Mouse (Mus musculus) MEL (cell line): ENCODE results near the gene Ss18l2.

Source experiments
- CTCF ChIP-seq, 3 experiments: IDR thresholded peaks in 2 of 3; conservative IDR thresholded peaks in 1 of 3; 2 replicates each; pipeline ENCODE4 v1.5.1; 2011 to 2012; ENCODE audit warnings: low read length in 3 of 3, low read depth in 2 of 3, mild to moderate bottlenecking in 2 of 3, improper control_type of control experiment in 1 of 3, inconsistent platforms in 1 of 3, mixed read lengths in 1 of 3, moderate library complexity in 1 of 3; ENCODE audit not compliant: control insufficient read depth in 1 of 3, insufficient read depth in 1 of 3, poor library complexity in 1 of 3, severe bottlenecking in 1 of 3
- HCFC1 ChIP-seq: IDR thresholded peaks from 2 replicates; pipeline ENCODE4 v1.6.1; 2012; ENCODE audit warnings: low read depth, mild to moderate bottlenecking, inconsistent platforms, low read length, improper control_type of control experiment, moderate library complexity
- MYB ChIP-seq: IDR thresholded peaks from 2 replicates; pipeline ENCODE4 v1.6.1; 2011; ENCODE audit warnings: mild to moderate bottlenecking, low read depth, low read length, improper control_type of control experiment
- POLR2A ChIP-seq, 2 experiments: IDR thresholded peaks; 2 replicates each; pipeline ENCODE4 v1.6.1; 2011 to 2012; ENCODE audit warnings: low read length in 2 of 2, mild to moderate bottlenecking in 2 of 2, control low read depth in 1 of 2, improper control_type of control experiment in 1 of 2, low read depth in 1 of 2, moderate library complexity in 1 of 2; ENCODE audit not compliant: control insufficient read depth in 1 of 2, insufficient read depth in 1 of 2, poor library complexity in 1 of 2
- TBP ChIP-seq: IDR thresholded peaks from 2 replicates; pipeline ENCODE4 v1.8.0; 2011; ENCODE audit warnings: low read depth, low read length, improper control_type of control experiment

GRCm38 (mm10) chr9:121757432-121757831 is 47.3 kb downstream of the Ss18l2 start:
- TF ChIP-seq POLR2A (IDR thresholded peaks at IDR 0.05; ENCODE audit: control insufficient read depth in 1 of 2, insufficient read depth in 1 of 2, low read depth in 1 of 2, low read length in 2 of 2, poor library complexity in 1 of 2) (no peak), MYB (no peak), HCFC1 (no peak), TBP (no peak), CTCF (IDR thresholded peaks at IDR 0.05 in 2 of 3, conservative IDR thresholded peaks at IDR 0.05 in 1 of 3; ENCODE audit: control insufficient read depth in 1 of 3, insufficient read depth in 1 of 3, low read depth in 2 of 3, low read length in 3 of 3, poor library complexity in 1 of 3, severe bottlenecking in 1 of 3) (no peak)
